Mouse (Mus musculus) megakaryocyte, embryonic 14.5 days (primary cell): Measurements from ENCODE around the gene Fktn.

Experiments
- FLI1 ChIP-seq: IDR thresholded peaks from 2 replicates; pipeline ENCODE4 v1.6.1; 2012; ENCODE audit warnings: low read length, inconsistent platforms, mixed read lengths
- GATA1 ChIP-seq: IDR thresholded peaks from 3 replicates; pipeline ENCODE4 v1.6.1; 2012; ENCODE audit warnings: mixed read lengths, low read length, inconsistent platforms, borderline replicate concordance

- TF ChIP-seq GATA1 = no peak
- TF ChIP-seq FLI1 = no peak
Measured at GRCm38 (mm10) chr4:53762501-53762900, 48.7 kb downstream of the Fktn start.
